Comparison of ENCODE assay signal across 21 mouse cellular contexts in genomic region chr17:26524316-26524715, GRCm38 (mm10). TPM values are rescaled to one million over a fixed set of nuclear protein-coding genes. Genes with fewer than 3 reads are reported as not detected.
DNase-seq lines count a peak whose midpoint lies in the region; ATAC-seq and TF ChIP-seq lines count a peak whose summit lies in the region.
"Had no signal": no experiment of that assay in that cellular context is flagged by ENCODE, and none has a peak within 500 bp of the region (broad histone marks: within the 10 kb centered on the region; RNA-seq: fewer than 3 reads in every experiment).

No protein-coding gene starts in this region.

- intact Hi-C loops in gastrocnemius, adult 2 months (cut with DNase I): no loop called here
- intact Hi-C loops in gastrocnemius, postnatal 14 days (cut with DNase I; ENCODE audit: low total_unique reads): no loop called here

- peaks cover 7% of the 10 kb centered on the region; the same call in 1 of the 2 replicates for H3K4me1 ChIP-seq in liver, postnatal 0 days (ENCODE audit: insufficient read depth)
- H3K4me1 ChIP-seq: forebrain, embryonic 10.5 days; forebrain, embryonic 13.5 days had no signal

- H3K36me3 ChIP-seq in liver, postnatal 0 days (replicated peaks; ENCODE audit: insufficient read depth, low read length): no peaks in the 10 kb centered on the region
- H3K36me3 ChIP-seq: forebrain, embryonic 10.5 days had no signal

- H3K4me3 ChIP-seq in gastrocnemius, adult 2 months: no peak overlapping the region
- H3K4me3 ChIP-seq in liver, postnatal 0 days (ENCODE audit: low read depth, low read length): no peak overlapping the region
- H3K4me3 ChIP-seq: forebrain, embryonic 10.5 days; forebrain, embryonic 13.5 days; heart, adult 2 months had no signal

- H3K27ac ChIP-seq in gastrocnemius, adult 2 months: peak overlapping the region; percentile 39; the same call in 1 of the 2 replicates
- 0 out of 2 replicates have a peak overlapping the region, but pooled peaks have one; percentile 91 for H3K27ac ChIP-seq in liver, postnatal 0 days (ENCODE audit: low read depth)
- H3K27ac ChIP-seq: forebrain, embryonic 10.5 days; forebrain, embryonic 13.5 days; heart, adult 2 months; hindbrain, embryonic 14.5 days; hindbrain, postnatal 0 days had no signal

- TF ChIP-seq CTCF in gastrocnemius, adult 2 months (IDR thresholded peaks at IDR 0.05): no peak
- no peak for TF ChIP-seq CTCF in liver, postnatal 0 days (IDR thresholded peaks at IDR 0.05; ENCODE audit: low read depth)

- no peaks in the 10 kb centered on the region for H3K27me3 ChIP-seq in liver, postnatal 0 days (ENCODE audit: insufficient read depth, low read length)
- H3K27me3 ChIP-seq: forebrain, embryonic 13.5 days had no signal

- no peak for TF ChIP-seq EP300 in liver, postnatal 0 days (IDR thresholded peaks at IDR 0.05; ENCODE audit: low read depth)

- no peaks in the 10 kb centered on the region for H3K9me3 ChIP-seq in liver, postnatal 0 days (ENCODE audit: low read length)
- H3K9me3 ChIP-seq: forebrain, embryonic 10.5 days; forebrain, embryonic 13.5 days had no signal

- ATAC-seq in liver, postnatal 0 days: no peak
- ATAC-seq: CD4-positive, CD25-positive, alpha-beta regulatory T cell, adult 4 months; forebrain, embryonic 13.5 days; forebrain, embryonic 16.5 days; hindbrain, postnatal 0 days; inflammation-experienced regulatory T-cells, adult 6 months had no signal

- no peak overlapping the region for H3K9ac ChIP-seq in liver, postnatal 0 days (replicated peaks)
- H3K9ac ChIP-seq: forebrain, embryonic 13.5 days; hindbrain, embryonic 14.5 days had no signal

- no peak overlapping the region for H3K4me2 ChIP-seq in liver, postnatal 0 days (ENCODE audit: low read depth, low read length)
- H3K4me2 ChIP-seq: forebrain, embryonic 13.5 days; heart, embryonic 11.5 days; hindbrain, embryonic 14.5 days had no signal

- no peak for DNase-seq in gastrocnemius, adult 2 months
- no peak for DNase-seq in gastrocnemius, postnatal 14 days
- no peak for DNase-seq in liver, postnatal 0 days
- no peak for DNase-seq in liver
- DNase-seq in 3T3-L1 (ENCODE audit: low read depth, low spot score): peak; percentile 52
- no peak for DNase-seq in lung, postnatal 36 days
- DNase-seq: adrenal gland, adult 2 months; adrenal gland, postnatal 14 days; cerebellum, adult 11 months; cerebellum, postnatal 14 days; gastrocnemius, postnatal 25 days; heart, adult 2 months; heart, postnatal 36 days had no signal

RNA-seq across cellular contexts. Expression of gene Ergic1, which starts 37.0 kb away (rescaled TPM):
- 10 to 100 TPM; 40.3 to 60.3 TPM for total RNA-seq in gastrocnemius, adult 2 months (2021)
- 10 to 100 TPM; 71.4 to 87.7 TPM for total RNA-seq in gastrocnemius, postnatal 14 days (2021)
- polyA plus RNA-seq in liver, postnatal 0 days (2015; fragmentation: Nextera tagmentation; extraction: Ambion mirVana): 34.4 and 35.0 TPM in 2 replicates

RNA-seq across cellular contexts. Expression of gene Dusp1, which starts 37.6 kb away (rescaled TPM):
- 10 to 100 TPM; 73.0 to 89.6 TPM for total RNA-seq in gastrocnemius, adult 2 months (2021)
- 10 to 100 TPM; 30.8 to 77.9 TPM for total RNA-seq in gastrocnemius, postnatal 14 days (2021)
- polyA plus RNA-seq in liver, postnatal 0 days (2015; fragmentation: Nextera tagmentation; extraction: Ambion mirVana): 13.4 and 14.2 TPM in 2 replicates
